Mouse (Mus musculus): ENCODE data around the gene Mybl2. TPM values are rescaled to one million over a fixed set of nuclear protein-coding genes. Genes with fewer than 3 reads are reported as not detected.

Gene Mybl2
- polyA plus RNA-seq, 2 experiments from 2014 or later, result 3.4 to 4.4 TPM

- peak; percentile 44 for ATAC-seq
Measured at GRCm38 (mm10) chr2:163120626-163121352, 66.3 kb downstream of the Mybl2 start.

GRCm38 (mm10) chr2:163121353-163121660 is 66.8 kb downstream of the Mybl2 start:
- ATAC-seq, result peak; percentile 71

- ATAC-seq, result peak; percentile 28
Measured at GRCm38 (mm10) chr2:163122319-163122718, 67.8 kb downstream of the Mybl2 start.

DNA sequence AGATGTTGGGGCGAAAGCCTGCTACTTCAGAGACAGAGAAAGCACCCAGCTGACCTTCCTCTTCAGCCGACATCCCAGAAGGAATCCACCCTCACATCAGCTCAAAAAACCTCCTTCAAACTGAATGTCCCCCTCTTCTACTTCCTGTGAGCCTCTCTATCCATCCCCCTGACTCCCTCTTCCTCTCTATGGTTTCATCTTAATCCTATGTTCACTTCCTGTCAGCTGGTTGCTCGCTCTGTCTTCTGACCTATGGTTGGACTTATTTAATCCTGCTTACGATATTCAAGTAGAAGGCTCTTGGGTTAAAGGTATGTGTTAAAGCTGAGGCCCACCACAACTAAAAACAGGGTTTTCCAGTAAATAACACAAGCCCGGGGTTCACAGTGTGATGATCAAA is 69.0 kb downstream of the Mybl2 start:
- peak; percentile 56 for ATAC-seq

- ATAC-seq, result peak; percentile 72
Measured at GRCm38 (mm10) chr2:163130837-163131236, 76.3 kb downstream of the Mybl2 start.

- ATAC-seq, result no peak
Measured at GRCm38 (mm10) chr2:163132314-163132713, 77.8 kb downstream of the Mybl2 start.

Other genes with a start within 250 kb of the Mybl2 start
- gene Srsf6, start 123.2 kb upstream of the Mybl2 start, polyA plus RNA-seq (2017; shearing (Covaris generic)), result 10 to 100 TPM; 21.3 to 37.8 TPM
- under 1 TPM in 1 of 2 experiments, not detected in 1; 0.15 TPM for gene L3mbtl1, start 111.2 kb upstream of the Mybl2 start, polyA plus RNA-seq (2017; shearing (Covaris generic))
- gene Sgk2, start 67.4 kb upstream of the Mybl2 start, polyA plus RNA-seq (2017; shearing (Covaris generic)), result not detected
- gene Ift52, start 37.3 kb upstream of the Mybl2 start, polyA plus RNA-seq (2017; shearing (Covaris generic)), result 10 to 100 TPM; 63.3 to 68.6 TPM
- not detected for gene Gtsf1l, start 33.2 kb downstream of the Mybl2 start, polyA plus RNA-seq (2017; shearing (Covaris generic))
- gene Tox2, start 148.4 kb downstream of the Mybl2 start, polyA plus RNA-seq (2017; shearing (Covaris generic)), result 1 to 10 TPM; 6.4 to 6.5 TPM

Data from CD4-positive, CD25-positive, alpha-beta regulatory T cell, adult 4 months (primary cell).